Comparison of ENCODE assay signal across 19 mouse cellular contexts in the genomic region with DNA sequence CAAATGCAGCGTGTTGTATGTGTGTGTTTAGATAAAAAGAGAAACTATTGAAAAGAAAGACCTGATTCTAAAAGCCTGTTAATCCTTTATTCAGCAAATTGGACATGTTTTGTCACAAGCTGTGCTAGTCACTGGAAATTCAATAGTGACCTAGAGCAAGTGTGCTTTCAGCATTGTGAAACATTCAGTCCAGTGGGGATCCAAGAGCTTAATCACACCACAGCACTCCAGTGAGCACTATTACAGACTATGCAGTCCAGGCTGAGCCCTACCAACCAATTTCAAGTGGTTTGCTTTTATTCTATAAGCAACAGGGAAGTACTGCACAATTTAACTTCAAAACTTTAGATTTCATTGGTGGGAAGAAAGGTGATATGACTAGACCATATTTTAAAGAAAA.
"Had no signal": no experiment of that assay in that cellular context is flagged by ENCODE, and none has a peak within 500 bp of the region (broad histone marks: within the 10 kb centered on the region; RNA-seq: fewer than 3 reads in every experiment).

No protein-coding gene starts in this region.

- H3K27ac ChIP-seq: limb, embryonic 12.5 days; limb, embryonic 15.5 days; liver, embryonic 14.5 days; lung, embryonic 15.5 days; midbrain, embryonic 10.5 days; stomach, postnatal 0 days had no signal

- H3K27me3 ChIP-seq: limb, embryonic 12.5 days; limb, embryonic 15.5 days; lung, embryonic 15.5 days; megakaryocyte, embryonic 14.5 days had no signal

- H3K9me3 ChIP-seq: limb, embryonic 12.5 days; limb, embryonic 15.5 days; lung, embryonic 15.5 days; megakaryocyte, embryonic 14.5 days; midbrain, embryonic 10.5 days had no signal

- H3K36me3 ChIP-seq: limb, embryonic 12.5 days; limb, embryonic 15.5 days; lung, embryonic 15.5 days; midbrain, embryonic 10.5 days had no signal

- H3K4me2 ChIP-seq: limb, embryonic 12.5 days; limb, embryonic 15.5 days; liver, embryonic 11.5 days; lung, embryonic 15.5 days had no signal

- DNase-seq: kidney, adult 18-20 months; kidney, adult 9 months; kidney, postnatal 14 days; kidney, postnatal 4 days; left cerebral cortex, postnatal 4 days; lung, adult 18-20 months; lung, postnatal 10 days; lung, postnatal 36 days; thymus, adult 2 months; thymus, postnatal 14 days; thymus, postnatal 4 days had no signal

- H3K9ac ChIP-seq: limb, embryonic 12.5 days; limb, embryonic 15.5 days; liver, embryonic 14.5 days; lung, embryonic 15.5 days had no signal

- H3K4me1 ChIP-seq: limb, embryonic 12.5 days; limb, embryonic 15.5 days; lung, embryonic 15.5 days; megakaryocyte, embryonic 14.5 days; midbrain, embryonic 10.5 days had no signal

- H3K4me3 ChIP-seq: limb, embryonic 12.5 days; limb, embryonic 15.5 days; lung, embryonic 15.5 days; megakaryocyte, embryonic 14.5 days; midbrain, embryonic 10.5 days had no signal
